Mouse (Mus musculus) granulocyte monocyte progenitor cell, adult 5-6 weeks (primary cell): Measurements from ENCODE around the gene Zfp64. TPM values are rescaled to one million over a fixed set of nuclear protein-coding genes. Genes with fewer than 3 reads are reported as not detected.

Experiments used
- ATAC-seq: replicated peaks from 2 replicates; pipeline ENCODE4 v1.8.0; 2016; ENCODE audit warnings: mild to moderate bottlenecking, moderate TSS enrichment, inconsistent platforms; ENCODE audit not compliant: poor library complexity, severe bottlenecking
- total RNA-seq, 2 experiments: library from RNA; stranded (forward) in 1 of 2; stranded (reverse) in 1 of 2; fragments of 200-712, 200-1000 nt in 1 of 2; fragments of >200 nt in 1 of 2; fragmentation: Nextera tagmentation in 1 of 2; gene quantifications; 2 replicates each; pipeline ENCODE4 v1.2.3; 2014 to 2017

Gene Zfp64
- total RNA-seq, 2 experiments from 2014 or later, result 15.3 to 31.8 TPM

DNA sequence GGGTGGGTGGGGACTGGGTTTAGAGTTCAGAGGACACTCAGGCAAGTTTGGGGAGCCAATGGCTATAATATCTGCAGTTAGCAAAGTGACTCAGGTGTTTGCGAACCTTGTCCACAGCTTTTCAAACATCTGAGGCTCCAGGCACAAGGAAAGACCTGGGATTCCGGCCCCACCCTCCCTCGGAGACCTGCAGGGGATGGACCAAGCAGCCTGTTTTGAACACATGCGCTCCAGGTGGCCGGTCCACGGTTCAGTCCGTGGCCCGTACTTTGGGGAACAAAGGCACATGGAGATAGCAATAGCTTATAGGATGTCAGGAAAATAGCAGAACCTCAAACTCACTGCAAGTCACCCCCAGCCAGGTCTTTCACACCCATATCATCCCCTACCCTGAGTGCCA lies 1.0 kb downstream of the Zfp64 start:
- peak; percentile 26 for ATAC-seq

DNA sequence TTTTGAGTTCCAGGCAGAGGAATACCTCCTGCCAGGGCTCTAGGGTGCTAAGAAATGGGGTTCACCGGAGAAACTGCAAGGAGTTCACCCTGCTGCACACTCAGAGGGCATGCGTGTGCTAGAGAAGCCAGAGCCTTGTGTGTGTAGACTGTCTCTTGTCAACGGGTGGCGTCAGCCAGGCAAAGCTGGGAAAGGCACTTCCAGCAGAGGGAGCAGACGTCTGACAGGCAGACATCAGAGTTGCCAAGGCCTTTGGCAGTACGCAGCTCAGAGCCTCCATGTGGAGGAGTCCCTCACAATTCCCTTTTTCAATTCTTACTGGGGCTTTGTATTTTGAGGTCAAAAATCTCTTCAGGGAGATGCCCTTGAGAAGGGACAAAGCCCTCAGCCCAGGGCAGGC lies 6.9 kb downstream of the Zfp64 start:
- no peak for ATAC-seq

DNA sequence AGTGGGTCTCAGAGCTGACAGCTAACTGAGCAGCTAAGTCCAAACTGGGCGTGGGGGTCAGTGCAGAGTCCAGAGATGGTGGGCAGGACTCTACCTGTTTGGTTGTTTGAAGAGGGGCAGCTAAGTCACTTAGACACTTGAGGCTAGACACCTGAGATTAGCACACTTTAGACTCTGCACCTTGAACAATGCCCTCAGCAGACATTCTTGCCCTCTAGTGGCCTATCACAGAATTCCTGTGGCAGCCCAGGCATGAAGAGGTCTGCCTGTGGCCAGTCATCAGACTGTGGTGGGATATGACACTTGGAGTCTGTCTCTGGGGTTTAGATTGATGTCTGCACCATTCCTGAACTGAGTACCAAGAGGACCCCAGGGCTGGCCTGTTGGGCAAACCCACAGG lies 7.7 kb downstream of the Zfp64 start:
- peak; percentile 42 for ATAC-seq

DNA sequence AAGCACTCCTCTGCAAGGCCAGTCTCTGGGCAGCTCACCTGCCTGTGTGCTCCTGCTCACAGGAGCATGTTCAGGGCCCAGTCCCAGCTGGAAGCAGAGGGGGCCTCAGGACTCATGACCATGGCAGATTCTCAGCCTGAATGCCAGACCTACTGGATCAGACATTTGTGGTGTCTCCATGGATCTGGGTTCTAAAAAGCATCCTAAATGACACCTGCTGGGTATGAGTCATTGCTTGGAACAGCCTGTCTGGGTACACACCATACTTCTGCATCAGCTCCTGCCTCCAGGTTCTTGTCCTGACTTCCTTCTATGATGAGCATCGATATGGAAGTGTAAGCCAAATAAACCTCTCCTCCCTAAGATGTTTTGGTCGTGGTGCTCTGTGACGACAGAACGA lies 11.4 kb downstream of the Zfp64 start:
- no peak for ATAC-seq

DNA sequence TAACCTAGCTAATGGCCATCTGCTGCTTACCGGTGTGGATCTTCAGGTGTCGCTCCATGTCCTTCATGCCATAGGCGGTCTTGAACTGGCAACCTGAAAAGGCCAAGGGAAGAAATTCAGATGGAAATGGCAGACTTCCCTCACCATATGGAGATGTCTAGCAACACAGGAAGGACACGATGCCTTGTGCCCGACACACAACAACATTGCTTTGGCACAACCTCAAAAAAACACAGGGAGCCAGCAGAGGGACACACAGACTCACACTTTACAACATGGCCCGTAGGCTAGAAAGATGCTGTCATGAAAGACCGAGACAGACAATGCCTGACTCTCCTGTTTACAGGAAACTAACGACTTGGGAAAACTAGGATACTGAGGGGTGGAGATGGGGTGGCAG lies 15.4 kb downstream of the Zfp64 start:
- no peak for ATAC-seq

DNA sequence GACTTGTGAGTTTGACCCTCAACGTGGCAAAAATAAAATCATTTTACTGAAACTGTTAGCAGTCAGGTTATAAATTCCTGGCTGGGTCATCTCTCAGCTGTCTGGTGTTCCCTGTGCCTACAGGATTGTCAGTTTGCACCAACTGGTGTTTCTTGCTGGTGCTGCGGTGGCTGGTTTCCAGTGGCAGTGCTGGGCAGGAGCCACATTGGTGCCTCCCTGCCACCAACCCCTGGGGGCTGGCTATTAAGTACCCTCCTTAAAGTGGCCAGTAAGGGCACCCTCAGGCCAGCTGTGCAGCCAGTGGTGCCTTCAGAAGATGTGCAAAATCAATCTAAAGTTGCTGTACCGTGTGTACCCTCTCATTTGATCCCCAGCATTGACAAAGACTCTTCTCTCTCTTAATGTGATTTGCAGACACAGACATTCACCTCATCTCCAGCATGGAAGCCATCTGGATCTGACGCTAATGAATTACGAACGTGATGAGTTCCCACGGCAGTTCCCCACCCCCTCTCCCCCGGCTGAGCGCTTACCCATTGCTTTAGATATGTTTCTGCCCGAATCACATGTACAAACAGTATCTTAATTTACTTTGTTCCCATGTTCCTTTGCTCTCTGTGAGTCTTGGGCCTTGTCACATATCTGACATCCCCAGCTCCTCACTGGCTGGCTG lies 16.0 kb downstream of the Zfp64 start:
- no peak for ATAC-seq

DNA sequence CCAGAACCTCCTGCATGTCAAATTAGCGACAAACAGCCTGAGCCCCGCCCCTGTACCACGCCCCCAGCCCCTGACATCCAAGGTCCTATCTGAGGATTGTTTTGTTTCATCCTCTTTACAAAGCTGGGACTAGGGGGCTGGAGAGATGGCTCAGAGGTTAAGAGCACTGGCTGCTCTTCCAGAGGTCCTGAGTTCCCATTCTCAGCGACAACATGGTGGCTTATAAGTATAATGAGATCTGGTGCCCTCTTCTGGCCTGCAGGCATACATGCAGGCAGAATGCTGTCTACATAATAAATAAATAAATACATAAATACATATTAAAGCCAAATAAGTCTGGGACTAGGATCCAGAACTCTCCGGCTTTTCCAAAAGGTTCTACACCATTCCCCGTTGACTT lies 18.5 kb downstream of the Zfp64 start:
- no peak for ATAC-seq

DNA sequence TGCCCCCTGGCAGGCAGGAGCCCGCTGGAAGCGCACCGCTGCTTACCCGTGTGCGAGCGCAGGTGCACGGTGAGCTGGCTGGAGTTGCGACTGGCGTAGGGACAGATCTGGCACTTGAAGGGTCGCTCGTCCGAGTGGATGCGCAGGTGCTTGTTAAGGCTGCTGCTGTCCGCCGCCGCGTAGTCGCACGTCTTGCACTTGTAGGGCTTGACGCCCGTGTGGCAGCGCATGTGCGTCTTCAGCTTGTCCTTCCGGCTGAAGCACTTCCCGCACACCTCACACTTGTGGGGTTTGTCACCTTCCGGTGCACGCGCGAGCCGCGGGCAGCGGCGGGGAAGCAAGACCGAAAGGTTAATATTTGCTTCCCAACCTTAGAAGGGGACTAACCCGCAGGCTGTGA lies 20.2 kb downstream of the Zfp64 start:
- no peak for ATAC-seq

DNA sequence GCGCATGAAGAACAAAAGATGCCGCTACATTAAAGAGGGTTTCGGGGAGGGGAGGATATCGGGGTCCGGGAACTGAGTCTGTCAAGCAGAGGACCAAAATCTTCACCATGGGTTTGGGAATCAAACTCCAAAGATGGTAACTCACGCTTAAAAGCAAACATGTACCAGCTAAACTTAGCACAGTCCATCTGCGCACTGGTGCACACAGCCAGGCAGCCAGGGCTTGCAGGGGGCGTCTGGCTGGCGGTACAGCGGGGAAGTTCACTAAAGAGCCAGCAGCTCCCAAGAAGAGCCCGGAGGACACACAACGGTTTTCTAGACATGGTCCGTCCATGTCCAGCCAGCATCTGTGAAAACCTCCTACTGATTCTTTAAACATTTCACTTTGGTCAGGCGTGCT lies 23.7 kb downstream of the Zfp64 start:
- ATAC-seq, result no peak

DNA sequence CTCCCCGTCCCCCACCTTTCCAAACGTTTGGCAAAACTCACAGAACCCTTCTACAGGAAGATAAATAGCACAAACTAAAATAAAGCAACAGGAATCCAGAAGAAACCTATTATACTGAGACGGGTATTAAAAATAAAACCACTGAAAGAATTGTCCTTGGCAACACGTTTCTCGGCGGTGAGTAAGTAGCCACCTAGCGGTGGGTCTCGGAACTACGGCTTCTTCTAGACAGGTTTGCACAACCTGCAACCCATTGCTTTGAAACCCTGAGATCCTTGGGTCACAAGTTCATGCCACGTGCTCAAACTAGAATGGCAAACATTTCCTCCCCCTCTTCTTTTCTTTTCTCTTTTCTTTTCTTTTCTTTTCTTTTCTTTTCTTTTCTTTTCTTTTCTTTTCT lies 25.7 kb downstream of the Zfp64 start:
- peak; percentile 70 for ATAC-seq

DNA sequence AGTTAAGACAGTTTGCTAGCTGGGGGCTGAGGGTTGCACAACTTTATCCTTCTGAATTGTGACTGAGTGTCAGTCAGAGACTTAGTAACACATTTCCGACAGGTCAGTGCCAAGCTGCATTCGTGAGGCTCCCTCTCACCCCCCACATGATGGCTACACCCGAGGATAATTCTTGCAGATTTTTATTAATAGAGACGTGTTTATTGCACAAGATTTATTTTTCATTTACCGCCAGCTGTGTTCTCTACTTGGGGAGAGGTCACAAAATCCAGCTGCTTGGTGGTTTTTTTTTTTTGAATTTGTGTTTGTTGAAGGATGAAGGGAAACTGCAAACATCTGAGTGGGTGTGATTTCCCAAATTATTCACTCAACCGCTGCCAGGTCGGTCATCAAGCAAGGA lies 28.0 kb downstream of the Zfp64 start:
- no peak for ATAC-seq

DNA sequence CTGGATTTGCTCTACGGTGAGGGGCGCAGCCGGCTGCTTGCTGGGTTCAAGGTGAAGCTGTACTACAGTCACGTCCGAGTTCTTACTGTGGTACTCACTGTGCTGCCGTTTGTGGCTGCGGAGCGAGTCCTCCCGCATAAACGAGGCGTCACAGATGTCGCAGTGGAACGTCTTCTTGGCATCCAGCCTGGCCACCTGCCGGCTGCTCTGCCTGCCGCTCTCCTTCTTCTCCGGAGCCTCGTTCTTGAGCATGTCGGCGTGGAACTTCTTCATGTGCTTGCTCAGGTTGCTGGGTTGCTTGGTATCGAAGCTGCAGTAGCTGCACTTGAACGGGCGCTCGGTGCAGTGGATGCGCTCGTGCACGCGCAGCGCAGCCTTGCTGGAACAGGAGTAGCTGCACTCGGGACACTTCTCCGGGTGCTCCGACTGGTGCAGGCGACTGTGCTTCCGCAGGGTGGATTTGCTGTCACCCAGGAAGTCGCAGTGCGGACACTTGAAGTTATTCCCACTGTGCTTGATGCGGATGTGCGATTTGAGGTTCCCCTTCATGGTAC lies 29.1 kb downstream of the Zfp64 start:
- no peak for ATAC-seq

DNA sequence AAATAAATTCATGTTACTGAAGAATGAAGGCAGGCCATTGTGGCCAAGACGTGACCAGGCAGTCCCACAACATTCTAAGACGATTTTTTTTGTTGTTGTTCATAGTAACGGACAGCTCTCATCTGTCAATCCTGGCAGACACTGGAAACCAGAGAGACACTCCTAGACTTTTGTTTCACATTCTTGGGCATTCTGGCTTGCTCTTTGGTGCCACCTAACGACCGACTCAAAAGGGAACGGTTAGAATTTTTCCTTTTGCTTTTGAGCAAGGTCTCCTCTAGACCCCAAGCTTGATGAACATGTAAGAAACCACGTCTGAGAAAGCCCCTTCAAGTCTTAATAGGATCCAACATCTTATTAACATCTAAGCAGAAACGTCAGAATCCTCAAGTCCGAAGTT lies 31.7 kb downstream of the Zfp64 start:
- ATAC-seq, result no peak

DNA sequence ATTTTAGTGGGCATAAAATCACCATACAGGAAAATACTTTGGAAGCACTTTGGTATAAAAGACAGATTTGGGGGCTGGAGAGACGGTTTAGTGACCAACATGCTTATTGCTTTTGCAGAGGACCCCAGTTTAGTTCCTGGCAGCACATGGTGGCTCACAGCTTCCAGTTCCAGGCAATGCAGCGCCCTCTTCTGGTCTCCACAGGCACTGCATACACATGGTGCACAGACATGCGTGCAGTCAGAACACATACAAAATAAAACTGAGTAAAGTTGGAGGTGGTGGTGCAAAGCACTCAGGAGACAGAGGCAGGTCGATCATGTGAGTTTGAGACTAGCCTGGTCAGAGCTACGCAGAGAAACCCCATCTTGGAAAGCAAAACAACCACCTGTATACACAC lies 32.9 kb downstream of the Zfp64 start:
- ATAC-seq, result no peak

DNA sequence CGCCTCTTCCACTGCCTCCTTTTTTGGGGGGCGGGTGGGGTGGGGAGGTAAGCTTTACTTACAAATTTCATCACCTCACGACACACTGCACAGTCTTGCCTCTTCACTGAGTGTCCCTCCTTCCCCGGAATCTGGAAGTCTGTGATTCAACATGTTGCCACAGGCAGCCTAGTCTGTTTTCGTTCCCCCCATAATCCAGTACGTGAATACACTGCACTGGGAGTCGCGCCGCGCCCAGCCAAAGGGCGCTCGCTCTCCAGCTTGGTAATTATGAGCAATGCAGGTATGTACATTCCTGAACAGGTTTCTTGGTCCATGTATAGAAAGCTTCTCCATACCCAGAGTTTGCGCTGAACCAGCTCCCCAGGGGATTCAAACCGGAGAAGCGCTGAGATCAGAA lies 35.4 kb downstream of the Zfp64 start:
- no peak for ATAC-seq

DNA sequence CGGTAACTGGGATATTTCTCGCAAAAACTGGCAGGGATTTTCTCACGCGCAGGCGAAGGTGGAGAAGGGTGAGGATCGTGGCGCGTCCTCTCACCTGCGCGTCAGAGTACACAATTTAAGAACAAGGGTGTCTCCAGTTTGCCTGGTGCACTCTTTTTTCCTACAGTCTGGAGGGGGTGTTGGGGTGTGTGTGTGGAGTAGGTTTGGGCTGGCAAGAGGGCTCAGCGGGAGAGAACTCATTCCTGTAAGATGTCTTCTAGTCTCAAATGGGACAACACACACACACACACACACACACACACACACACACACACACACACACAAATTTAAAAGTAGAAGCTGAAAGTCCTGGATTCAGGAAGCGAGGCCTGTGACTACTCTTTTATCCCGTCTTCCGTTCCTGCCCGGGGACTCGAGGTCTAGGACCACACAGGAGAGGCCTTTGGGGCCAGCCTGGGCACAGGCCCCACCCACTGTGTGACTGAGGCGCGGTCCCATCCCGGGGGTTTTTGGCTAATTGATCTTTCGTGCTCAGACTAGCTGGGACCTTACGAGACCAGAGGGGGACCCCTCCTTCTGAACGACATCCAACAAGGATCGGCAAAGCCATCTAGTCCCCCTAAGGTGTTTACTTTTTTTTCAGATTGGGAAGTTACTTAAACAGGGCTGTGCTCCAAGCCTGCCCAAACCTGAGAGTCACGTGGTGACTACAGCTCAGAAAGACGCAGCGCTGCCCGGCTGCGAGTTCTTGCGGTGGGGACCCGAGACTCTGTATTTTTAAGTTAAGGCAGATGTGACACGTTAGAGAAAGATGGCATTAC lies 42.3 kb downstream of the Zfp64 start:
- ATAC-seq, result peak; percentile 47

DNA sequence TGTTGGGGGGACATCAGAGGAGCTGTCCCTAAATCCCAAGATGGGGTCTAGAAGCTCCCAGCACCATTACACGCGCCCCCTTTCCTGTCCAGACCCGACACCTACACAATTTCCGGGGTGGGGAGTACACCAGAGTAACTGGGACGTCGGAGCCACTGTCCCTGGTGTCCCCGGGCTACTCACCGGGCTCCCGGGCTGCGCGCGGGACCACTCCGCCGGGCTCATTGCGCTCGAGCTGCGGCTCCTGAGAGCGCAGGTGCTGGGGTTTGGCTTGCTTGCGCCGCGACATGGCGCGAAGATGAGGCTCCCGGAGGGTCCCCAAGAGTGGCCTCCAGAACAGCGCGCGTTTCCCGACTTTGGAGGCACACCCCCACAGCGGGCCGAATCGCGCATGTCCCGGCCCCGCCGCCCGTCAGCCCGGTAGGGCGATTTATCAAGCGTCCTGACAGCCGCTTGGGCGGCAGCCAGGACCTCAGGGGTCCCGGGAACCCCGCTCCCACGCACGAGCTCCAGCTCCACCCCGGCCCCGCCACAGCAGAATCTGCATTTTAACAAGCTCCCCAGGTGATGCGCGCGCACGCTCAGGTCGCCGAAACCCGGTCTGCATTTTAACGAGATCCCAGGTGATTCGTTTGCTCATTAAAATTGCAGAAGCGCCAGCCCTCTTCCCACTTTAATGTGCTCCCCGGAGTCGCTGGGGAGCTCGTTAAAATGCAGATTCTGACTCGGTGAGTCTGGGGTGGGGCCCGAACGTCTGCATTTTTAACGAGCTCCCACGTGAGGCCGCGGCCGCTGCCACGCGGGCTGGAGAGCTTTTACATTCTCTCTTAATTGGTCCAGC lies 43.1 kb downstream of the Zfp64 start:
- peak; percentile 30 for ATAC-seq

DNA sequence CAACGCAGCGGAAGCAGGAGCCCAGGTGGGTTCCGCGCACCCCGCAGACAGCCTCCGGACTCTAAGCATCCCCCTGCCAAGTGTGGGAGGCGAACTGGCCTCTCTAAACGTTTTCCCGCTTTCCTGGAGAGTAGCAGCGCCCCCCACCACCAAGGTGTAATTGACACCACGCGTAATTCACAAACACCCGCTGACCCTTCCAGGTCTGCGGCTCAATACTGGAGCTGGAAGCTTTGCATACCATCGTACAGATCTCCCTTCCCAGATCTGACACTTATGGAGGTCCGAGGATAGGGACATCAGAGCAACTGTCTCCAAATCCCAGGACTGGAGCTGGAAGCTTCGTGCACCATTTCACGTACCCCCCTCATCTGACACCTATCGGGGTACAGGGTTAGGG lies 43.9 kb downstream of the Zfp64 start:
- no peak for ATAC-seq

DNA sequence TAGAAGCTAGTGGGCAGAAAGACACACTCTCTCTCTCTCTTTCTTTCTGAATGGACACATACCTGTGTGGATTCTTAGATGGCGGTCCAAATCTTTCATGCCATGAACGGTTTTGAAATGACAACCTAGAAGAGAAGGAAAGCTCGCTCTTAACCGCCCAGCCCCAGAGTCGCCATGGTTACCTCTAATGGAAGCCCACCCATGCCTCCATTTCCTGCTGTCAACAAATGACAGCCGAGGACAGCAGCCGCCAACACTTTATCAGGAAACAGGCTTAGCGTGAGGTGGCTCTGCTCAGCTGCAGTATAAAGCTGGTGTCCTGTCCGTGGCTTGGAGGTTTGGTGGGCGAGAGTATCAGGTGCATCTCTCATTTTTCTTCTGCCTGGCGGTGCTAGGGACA lies 49.4 kb downstream of the Zfp64 start:
- no peak for ATAC-seq

DNA sequence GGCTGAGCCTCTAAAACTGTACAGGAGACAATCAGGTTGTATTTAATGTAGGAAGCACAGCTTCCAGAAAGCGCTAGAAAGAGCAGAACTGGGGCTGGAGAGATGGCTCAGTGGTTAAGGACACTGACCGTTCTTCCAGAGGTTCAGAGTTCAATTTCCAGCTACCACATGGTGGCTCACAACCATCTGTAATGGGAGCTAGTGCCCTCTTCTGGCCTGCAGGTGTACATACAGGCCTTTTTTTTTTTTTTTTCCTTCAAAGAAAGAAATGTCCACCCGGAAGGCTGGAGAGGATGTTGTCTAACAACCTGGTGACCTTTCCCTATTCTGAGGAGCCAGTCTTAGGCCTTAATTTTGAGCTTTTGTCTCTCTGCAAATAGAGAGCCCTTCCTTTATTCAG lies 50.5 kb downstream of the Zfp64 start:
- no peak for ATAC-seq

DNA sequence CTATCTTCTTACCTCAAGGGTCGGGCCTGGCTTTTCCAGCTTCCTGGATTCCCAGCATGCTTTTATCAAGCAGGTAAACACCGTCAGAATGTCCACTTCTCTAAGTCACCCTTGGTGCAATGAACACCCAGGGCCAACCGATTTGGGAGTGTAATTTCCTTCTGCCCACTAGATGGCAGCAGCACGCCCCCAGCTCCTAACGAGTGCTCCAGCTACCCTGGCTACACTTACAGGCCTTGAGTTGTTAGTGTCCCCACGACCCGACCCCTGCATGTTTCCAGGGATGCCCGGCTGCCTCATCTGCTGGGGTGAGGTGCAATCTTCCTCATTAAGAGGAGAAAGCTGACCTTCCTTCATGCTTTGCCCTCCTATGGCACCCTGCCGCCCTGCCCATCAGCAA lies 51.2 kb downstream of the Zfp64 start:
- ATAC-seq, result peak; percentile 91
